Mouse (Mus musculus) cerebral cortex, adult 2 months (tissue): ENCODE measurements around the gene Susd3.

ENCODE experiments used
- WGBS: fragments of 180-500 bp; shearing (Covaris S2); methylation state at CpG from one replicate; pipeline ENCODE4 v1.1.7; 2018; 5-methylcytosine and 5-hydroxymethylcytosine counted together

Susd3 gene

GRCm38 (mm10) chr13:49187288-49188218, 61.0 kb downstream of the Susd3 start, which contains the start of gene Ninj1:
Ninj1 (plus strand) TSS chr13:49187485.
- 2% methylated on average over 68 of the region's 87 CpGs for WGBS

- 28% methylated on average over 11 of the region's 11 CpGs for WGBS
These were observed 61.7 kb downstream of the Susd3 start for GRCm38 (mm10) chr13:49186798-49187287.

- 61% methylated on average over 5 of the region's 5 CpGs for WGBS
These were observed 64.9 kb downstream of the Susd3 start for GRCm38 (mm10) chr13:49183646-49184045.

- 72% methylated on average over 5 of the region's 5 CpGs for WGBS
These were observed 65.3 kb downstream of the Susd3 start for GRCm38 (mm10) chr13:49183161-49183560.

GRCm38 (mm10) chr13:49181411-49181984, 67.0 kb downstream of the Susd3 start:
- WGBS, result 91% methylated on average over 3 of the region's 3 CpGs

GRCm38 (mm10) chr13:49180691-49181090, 67.8 kb downstream of the Susd3 start:
- 86% methylated on average over 1 of the region's 1 CpGs for WGBS
